Mouse (Mus musculus) liver, postnatal 0 days (tissue): ENCODE measurements at regions not wholly inside any gene's neighbourhood (a gene's known extent, or its start where the extent isn't known, plus 50 kb on each side); places are given as distances from the start of the nearest gene placed in this dataset.

Source experiments
- ATAC-seq: fragments of 200-750 bp; cut with Nextera tagmentation; 2 replicates; pipeline ENCODE4 v1.8.0; 2017; ENCODE audit warnings: mild to moderate bottlenecking, moderate library complexity
- DNase-seq: peaks from one replicate; pipeline ENCODE4 v3.0.0-alpha.2; 2016
- H3K27ac ChIP-seq: fragments of 300-500 bp; sonication (generic); 2 replicates; pipeline ENCODE4 v1.5.1; 2014; ENCODE audit warnings: antibody characterized with exemption, moderate library complexity, mild to moderate bottlenecking, low read depth
- H3K27me3 ChIP-seq: fragments of 300-500 bp; sonication (generic); 2 replicates; pipeline ENCODE4 v1.6.1; 2014; ENCODE audit warnings: low read length, control low read depth, mixed read lengths; ENCODE audit not compliant: insufficient read depth
- H3K36me3 ChIP-seq: fragments of 300-500 bp; sonication (generic); replicated peaks from 2 replicates; pipeline ENCODE4 v1.6.1; 2014; ENCODE audit warnings: mild to moderate bottlenecking, control low read depth, low read length, moderate library complexity, mixed read lengths; ENCODE audit not compliant: insufficient read depth
- H3K4me1 ChIP-seq: fragments of 300-500 bp; sonication (generic); 2 replicates; pipeline ENCODE4 v1.6.1; 2014; ENCODE audit warnings: antibody characterized with exemption, mild to moderate bottlenecking, control low read depth; ENCODE audit not compliant: insufficient read depth
- H3K4me2 ChIP-seq: fragments of 300-500 bp; sonication (generic); 2 replicates; pipeline ENCODE4 v1.6.1; 2014; ENCODE audit warnings: low read depth, mild to moderate bottlenecking, low read length, moderate library complexity, mixed read lengths
- H3K4me3 ChIP-seq: fragments of 300-500 bp; sonication (generic); 2 replicates; pipeline ENCODE4 v1.5.1; 2014; ENCODE audit warnings: low read depth, low read length
- H3K9ac ChIP-seq: fragments of 300-500 bp; sonication (generic); replicated peaks from 2 replicates; pipeline ENCODE4 v1.6.1; 2014; ENCODE audit warnings: mild to moderate bottlenecking, moderate library complexity
- H3K9me3 ChIP-seq: fragments of 300-500 bp; sonication (generic); 2 replicates; pipeline ENCODE4 v1.6.1; 2016; ENCODE audit warnings: mild to moderate bottlenecking, control low read depth, low read length, mixed read lengths
- CTCF ChIP-seq: sonication (generic); IDR thresholded peaks from 2 replicates; pipeline ENCODE4 v1.5.1; 2016; ENCODE audit warnings: antibody characterized with exemption, low read depth
- EP300 ChIP-seq: IDR thresholded peaks from 2 replicates; pipeline ENCODE4 v1.6.1; 2016; ENCODE audit warnings: antibody characterized with exemption, low read depth, mild to moderate bottlenecking
- WGBS: fragments of 180-500 bp; shearing (Covaris S2); extraction: QIAGEN DNeasy Blood & Tissue Kit; methylation state at CpG from one replicate; pipeline ENCODE4 v1.1.7; 2014; ENCODE audit not compliant: insufficient replicate concordance; 5-methylcytosine and 5-hydroxymethylcytosine counted together

DNA sequence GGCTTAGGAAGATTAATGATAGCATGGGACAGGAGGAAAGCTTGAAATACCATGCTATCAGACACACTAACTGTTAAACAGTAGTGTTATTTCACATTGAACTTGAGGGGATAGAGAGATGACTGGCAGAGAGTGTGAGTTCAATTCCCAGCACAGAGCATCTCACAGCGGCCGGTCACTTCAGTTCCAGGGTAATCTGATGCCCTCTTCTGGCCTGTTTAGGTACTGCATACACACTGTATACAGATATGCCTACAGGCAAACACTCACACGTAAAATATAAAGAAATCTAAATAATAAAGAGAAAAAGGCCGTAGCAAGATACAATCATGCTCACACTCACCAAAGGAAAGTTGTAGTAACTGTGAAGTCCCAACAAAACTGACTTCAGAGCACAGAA, 506.0 kb downstream of the Zfp536 start:
- Histone ChIP-seq H3K27ac (no peak overlapping the region), H3K36me3 (no peaks in the 10 kb centered on the region), H3K9me3 (no peaks in the 10 kb centered on the region; the same call in none of the 2 replicates), H3K4me3 (no peak overlapping the region), H3K27me3 (no peaks in the 10 kb centered on the region), H3K9ac (no peak overlapping the region), H3K4me1 (no peaks in the 10 kb centered on the region), H3K4me2 (no peak overlapping the region)
- no peak for TF ChIP-seq EP300
- peak; percentile 50 for TF ChIP-seq CTCF
- ATAC-seq (no peak), DNase-seq (no peak)
- 81% methylated on average over 4 of the region's 4 CpGs for WGBS

DNA sequence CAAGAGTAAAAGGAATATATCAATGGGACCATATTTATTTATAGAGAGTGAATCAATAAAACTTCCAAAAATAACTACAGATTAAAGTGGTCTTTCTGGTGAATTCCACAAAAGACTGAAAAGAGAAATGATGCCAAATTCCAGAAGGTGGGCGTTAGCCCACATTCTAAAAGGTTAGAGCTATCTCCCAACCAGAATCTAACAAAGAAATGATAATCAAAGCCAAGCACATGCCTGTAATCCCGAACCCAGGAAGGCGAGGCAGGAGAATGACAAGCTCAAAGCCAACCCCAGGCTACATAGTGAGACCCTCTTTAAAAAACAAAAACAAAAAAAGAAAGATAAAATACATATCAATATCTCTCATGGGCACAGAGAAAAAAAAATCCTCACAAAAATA, 502.6 kb downstream of the Zfp536 start:
- Histone ChIP-seq H3K9me3 (no peaks in the 10 kb centered on the region; the same call in none of the 2 replicates), H3K27me3 (no peaks in the 10 kb centered on the region), H3K4me1 (no peaks in the 10 kb centered on the region), H3K4me2 (no peak overlapping the region), H3K4me3 (no peak overlapping the region), H3K36me3 (no peaks in the 10 kb centered on the region), H3K27ac (no peak overlapping the region), H3K9ac (no peak overlapping the region)
- TF ChIP-seq CTCF (no peak), EP300 (no peak)
- DNase-seq (no peak), ATAC-seq (no peak)
- WGBS: 71% methylated on average over 3 of the region's 3 CpGs

DNA sequence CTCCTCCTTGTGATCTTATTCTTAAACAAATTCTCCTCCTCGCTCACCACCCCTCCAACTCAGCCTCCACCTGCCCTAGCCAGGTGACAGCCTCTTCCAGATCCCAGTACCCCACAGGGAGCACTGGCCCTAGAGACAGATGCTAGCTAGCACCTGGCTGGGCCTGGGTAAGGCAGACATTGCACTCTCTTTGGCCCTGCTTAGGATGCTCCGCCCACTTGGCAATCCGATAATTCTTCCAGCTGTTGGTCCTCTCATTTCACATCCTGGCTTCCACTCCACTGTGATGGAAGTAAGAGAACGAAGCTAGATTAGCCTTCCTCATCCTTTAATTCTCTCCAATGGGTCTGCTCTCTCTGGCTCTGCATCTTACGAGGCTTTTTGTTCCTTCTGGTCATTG, 483.4 kb downstream of the Zfp536 start:
- DNase-seq (no peak), ATAC-seq (no peak)
- H3K27me3 ChIP-seq: no peaks in the 10 kb centered on the region
- H3K4me1 ChIP-seq: no peaks in the 10 kb centered on the region
- no peak overlapping the region for H3K27ac ChIP-seq
- no peak overlapping the region for H3K4me3 ChIP-seq
- H3K36me3 ChIP-seq: no peaks in the 10 kb centered on the region
- H3K4me2 ChIP-seq: no peak overlapping the region
- no peak for TF ChIP-seq EP300
- no peak for TF ChIP-seq CTCF
- no peaks in the 10 kb centered on the region for H3K9me3 ChIP-seq
- WGBS: 45% methylated on average over 5 of the region's 5 CpGs
- no peak overlapping the region for H3K9ac ChIP-seq

DNA sequence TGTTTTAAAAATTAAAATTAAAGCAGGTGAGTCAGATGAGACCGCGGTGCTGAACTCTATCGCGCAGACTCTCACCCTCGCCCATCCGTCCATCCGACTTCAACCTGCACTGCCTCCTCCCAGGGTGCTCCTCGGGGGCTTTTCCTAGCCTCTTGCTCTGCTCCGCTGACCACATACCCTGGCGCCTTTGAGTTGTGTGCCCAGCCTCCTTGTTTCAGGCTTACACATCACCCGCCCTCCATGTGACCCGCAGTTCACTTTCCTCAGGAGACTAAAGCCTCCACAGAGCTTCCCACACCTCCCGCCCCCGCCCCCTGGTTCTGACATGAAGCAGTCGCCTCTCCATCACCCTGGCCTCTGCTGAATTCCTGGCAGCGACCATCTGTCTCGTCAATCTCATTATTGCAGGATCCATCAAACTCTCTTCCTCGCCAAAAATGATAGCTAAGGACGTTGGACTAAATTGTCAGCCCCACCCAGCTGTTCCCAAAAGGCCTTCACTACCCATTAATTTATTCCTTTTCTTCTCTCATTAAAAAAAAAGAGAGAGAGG, 482.9 kb downstream of the Zfp536 start:
- 40% methylated on average over 19 of the region's 19 CpGs for WGBS
- Histone ChIP-seq H3K27ac (no peak overlapping the region), H3K36me3 (no peaks in the 10 kb centered on the region), H3K4me2 (no peak overlapping the region), H3K4me3 (no peak overlapping the region), H3K27me3 (no peaks in the 10 kb centered on the region), H3K9me3 (no peaks in the 10 kb centered on the region), H3K4me1 (no peaks in the 10 kb centered on the region), H3K9ac (no peak overlapping the region)
- no peak for TF ChIP-seq CTCF
- TF ChIP-seq EP300: no peak
- no peak for DNase-seq
- ATAC-seq: no peak

DNA sequence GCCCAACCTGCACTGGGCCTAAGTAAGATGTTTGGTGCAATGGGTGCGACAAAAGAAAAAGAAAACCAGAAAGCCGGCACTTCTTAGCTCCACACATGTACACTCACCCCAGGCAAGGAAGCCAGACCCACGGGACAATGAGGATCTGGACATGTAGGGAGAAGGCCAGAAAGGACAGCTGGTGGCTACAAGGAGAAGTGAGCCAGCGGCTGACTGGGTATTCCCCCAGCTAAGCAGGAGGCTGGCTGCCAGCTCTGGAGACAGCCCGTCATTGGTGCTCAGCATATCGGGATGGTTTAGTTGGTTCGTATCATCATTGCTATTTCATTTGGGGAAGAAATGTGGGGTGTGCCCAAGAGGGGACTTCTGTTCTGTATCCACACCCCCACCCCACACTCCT, 481.7 kb downstream of the Zfp536 start:
- Histone ChIP-seq H3K9me3 (no peaks in the 10 kb centered on the region), H3K4me3 (no peak overlapping the region), H3K27me3 (no peaks in the 10 kb centered on the region), H3K27ac (no peak overlapping the region), H3K9ac (no peak overlapping the region), H3K4me1 (no peaks in the 10 kb centered on the region), H3K4me2 (no peak overlapping the region), H3K36me3 (no peaks in the 10 kb centered on the region)
- DNase-seq: no peak
- no peak for TF ChIP-seq EP300
- no peak for TF ChIP-seq CTCF
- ATAC-seq: no peak
- 76% methylated on average over 7 of the region's 7 CpGs for WGBS

DNA sequence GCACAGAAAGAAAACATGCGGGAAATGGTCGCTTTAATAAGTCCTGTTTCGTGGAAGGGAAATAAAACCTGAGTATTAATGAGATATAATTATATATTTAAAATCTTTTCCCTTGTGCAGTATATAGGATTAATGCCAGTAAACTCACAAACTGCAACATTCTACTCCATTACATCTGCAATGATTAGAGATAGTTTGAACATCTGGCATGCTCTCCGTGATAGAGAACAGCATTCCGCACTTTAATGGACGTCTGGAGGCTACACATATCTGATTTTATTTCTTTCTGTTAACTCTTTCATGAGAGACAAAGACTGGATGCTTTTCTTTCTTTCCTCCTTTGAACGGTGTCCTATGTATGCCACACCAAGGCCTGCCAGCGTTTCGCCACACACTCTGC, 480.9 kb downstream of the Zfp536 start:
- WGBS: 84% methylated on average over 9 of the region's 9 CpGs
- no peak overlapping the region for H3K4me3 ChIP-seq
- no peak overlapping the region for H3K27ac ChIP-seq
- ATAC-seq: no peak
- TF ChIP-seq CTCF (no peak), EP300 (no peak)
- H3K27me3 ChIP-seq: no peaks in the 10 kb centered on the region
- no peak overlapping the region for H3K9ac ChIP-seq
- H3K4me2 ChIP-seq: no peak overlapping the region
- H3K9me3 ChIP-seq: no peaks in the 10 kb centered on the region
- DNase-seq: no peak
- no peaks in the 10 kb centered on the region for H3K4me1 ChIP-seq
- H3K36me3 ChIP-seq: no peaks in the 10 kb centered on the region

DNA sequence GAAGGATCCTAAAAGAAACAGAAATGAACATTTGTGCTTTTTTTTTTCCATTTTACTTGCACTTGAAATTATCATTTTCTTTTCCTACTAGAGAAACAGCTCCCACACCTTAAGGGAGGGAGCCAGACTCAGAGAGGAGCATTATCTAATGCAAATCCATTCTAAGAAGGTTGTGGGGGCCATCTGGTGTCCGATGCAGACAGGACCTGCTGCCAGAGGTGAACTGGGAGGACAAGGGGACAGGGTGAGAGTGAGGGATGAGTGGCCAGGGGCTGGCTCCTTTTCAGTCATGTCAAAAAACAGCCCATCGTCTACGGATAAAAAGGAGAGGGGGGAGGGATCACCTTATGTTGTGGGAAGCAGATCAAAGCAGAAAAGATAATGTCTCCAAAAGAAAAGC, 474.6 kb downstream of the Zfp536 start:
- Histone ChIP-seq H3K4me2 (no peak overlapping the region), H3K27ac (no peak overlapping the region), H3K36me3 (no peaks in the 10 kb centered on the region), H3K27me3 (no peaks in the 10 kb centered on the region), H3K9me3 (no peaks in the 10 kb centered on the region), H3K9ac (no peak overlapping the region), H3K4me3 (no peak overlapping the region), H3K4me1 (no peaks in the 10 kb centered on the region)
- DNase-seq: no peak
- 49% methylated on average over 3 of the region's 3 CpGs for WGBS
- ATAC-seq: no peak
- TF ChIP-seq CTCF (no peak), EP300 (no peak)
